Mouse (Mus musculus): Measurements from ENCODE around the gene Coq10a.

Coq10a gene

DNA sequence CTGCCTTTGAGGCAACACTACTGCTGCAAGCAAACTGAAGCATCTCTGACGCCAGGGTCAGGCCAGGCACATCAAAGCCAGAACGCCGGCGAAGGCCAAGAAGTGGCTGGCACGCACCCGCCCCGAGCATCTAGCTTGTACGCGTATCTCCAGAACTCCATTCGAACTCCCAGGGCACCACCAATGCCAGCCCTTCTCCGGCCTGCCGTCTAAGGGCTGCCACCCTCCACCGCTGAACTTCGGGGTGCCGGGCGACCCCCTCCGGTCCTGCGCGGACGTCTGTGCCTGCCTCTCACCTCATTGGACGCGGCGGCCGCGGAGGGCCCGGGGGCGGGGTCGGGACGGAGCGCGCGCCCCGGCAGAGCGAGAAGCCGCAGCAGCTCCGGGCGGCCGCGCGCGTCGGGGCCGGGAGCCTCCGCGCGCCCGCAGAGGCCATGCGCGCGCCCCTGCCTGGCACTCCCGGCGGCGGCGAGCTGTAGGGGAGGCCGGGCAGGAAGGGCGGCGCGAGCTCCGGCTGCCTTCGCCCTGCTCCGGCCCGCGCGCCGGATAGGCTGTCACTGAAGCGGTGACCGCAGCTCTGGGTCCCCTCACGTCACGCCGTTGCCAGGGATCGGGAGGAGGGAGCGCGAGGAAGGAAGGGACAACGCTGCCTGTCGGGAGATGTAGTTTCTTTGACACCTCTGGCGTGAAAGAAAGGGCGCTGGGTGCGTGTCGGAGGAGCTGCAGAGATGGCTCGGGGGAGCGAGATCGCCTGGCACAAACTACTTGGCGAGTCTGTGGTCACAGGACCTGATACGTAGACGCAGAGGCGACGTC, at the start of gene Coq10a:
Gene Coq10a (minus strand): TSS at position 596 of the 816 bp plus-strand sequence.
- DNase-seq (ENCODE audit: low read depth, low spot score) = peak; percentile 66

DNA sequence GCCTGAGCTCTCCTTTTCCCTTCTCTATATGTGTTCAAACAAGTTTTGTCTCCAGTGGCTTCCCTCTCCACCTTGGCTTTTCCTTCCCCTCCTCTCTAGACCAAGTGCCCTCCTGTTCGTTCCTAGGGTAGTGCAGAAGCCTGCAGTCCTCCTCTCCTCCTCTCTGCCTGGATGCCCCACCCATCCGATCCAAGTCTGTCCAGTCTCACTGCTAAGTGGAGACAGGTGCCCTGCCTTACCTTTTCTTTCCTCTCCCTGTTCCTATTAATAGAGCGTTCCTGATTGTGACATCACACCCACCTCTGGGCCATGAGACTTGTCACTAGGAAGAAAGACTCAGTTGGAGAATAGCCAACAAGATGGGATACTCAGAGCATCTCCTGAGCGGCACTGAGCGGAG, 46.1 kb upstream of the Coq10a start:
- DNase-seq (ENCODE audit: low read depth, low spot score) = no peak

DNA sequence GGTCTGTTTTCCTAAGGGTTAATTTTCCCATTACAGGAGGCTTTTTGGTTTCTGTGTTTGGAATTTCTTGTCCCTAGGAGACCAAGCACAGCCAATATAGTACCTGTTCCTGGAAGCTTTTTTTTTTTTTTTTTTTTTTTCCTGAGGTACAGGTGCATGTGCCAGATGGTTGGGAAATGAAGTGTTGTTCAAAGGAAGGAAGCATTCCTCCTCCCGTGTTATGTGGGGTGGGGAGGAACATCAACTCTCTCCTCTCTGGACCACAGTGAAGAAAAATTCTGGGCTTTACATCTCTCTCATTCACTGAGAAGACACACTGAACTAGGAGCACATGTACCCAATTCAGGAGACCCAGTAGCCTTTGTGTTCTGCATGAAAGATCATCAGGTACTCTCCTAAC, 44.3 kb upstream of the Coq10a start:
- no peak for DNase-seq (ENCODE audit: low read depth, low spot score)

DNA sequence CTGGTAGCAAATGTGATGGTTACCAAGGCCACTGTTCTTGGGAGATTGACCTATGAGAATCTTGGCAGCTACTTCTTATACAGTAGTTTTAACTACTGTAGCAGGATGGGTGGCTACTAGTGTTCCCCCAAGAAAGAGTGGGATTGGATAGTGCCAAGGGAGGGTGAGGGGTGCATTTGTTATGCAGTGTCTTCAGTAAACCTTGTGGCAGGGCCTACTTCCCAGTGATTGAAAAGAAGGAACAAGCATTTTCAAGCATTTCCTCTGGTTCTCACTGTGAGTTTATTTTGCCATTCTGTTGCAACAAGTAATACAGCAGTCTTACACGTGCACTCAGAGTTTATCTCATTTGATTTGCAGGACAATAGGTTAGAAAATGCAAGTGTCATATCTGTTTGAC, 43.8 kb upstream of the Coq10a start:
- DNase-seq (ENCODE audit: low read depth, low spot score) = no peak

DNA sequence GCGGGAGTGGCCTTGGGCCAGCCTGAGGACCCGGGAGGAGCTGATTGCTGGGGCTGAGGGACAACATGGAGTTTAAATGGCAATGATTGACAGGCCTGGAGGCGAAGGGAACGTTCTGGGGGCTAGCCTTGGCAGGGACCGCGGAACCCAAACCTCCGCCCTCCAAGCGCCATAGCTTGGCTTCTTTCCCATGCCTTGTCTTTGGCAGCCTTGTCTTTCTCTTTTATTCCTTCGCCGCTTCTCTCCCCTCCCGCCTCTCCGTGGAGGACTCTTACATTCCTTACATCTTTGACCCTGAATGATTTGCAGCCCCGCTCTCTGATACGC, 43.2 kb upstream of the Coq10a start:
- no peak for DNase-seq (ENCODE audit: low read depth, low spot score)

DNA sequence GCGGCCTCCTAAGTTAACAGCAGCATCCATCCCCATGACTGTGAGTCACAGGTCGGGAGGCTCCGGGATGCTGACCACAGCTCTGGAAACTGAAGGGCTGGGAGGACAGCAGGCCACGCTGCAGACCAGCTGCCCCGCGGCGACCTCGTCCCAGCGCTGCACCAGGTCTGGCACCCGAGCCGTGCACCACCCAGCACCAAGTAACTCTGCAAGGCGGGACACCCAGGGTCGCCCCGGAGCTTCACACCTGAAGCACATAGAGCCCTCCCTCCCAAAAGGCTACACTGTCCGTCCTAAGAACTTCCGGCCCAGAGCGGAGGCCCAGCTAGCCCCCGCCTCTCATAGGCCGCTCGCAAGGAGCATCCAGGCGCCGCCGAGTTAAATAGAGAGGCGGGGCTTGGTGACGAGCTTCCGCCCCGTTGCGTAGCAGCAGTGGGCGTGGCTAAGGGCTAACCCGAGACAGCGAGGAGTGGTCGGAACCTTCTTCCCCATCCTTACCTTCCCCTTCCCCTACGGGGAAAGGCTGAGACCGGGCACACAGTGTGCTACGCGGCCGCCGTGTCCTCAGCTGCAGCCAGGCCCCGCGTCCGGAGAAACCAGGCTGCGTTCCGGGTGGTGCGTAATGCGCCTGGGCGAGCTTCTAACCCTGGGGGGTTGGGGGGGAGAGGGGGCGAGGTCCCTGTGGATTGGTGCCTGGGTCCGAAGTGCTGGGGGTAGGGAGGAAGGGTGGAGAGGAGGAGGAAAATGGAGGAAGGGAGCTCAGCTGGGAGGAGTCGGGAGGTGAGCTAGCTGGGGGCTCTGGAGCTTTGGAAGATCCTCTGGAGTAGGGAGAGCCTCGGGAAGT, 42.6 kb upstream of the Coq10a start, which contains the start of the genes Nabp2 and Rnf41:
Gene Nabp2 (minus strand): TSS at position 282 of the 844 bp plus-strand sequence.
Gene Rnf41 (plus strand): TSS at position 447 of the 844 bp plus-strand sequence.
- peak; percentile 82 for DNase-seq (ENCODE audit: low read depth, low spot score)

DNA sequence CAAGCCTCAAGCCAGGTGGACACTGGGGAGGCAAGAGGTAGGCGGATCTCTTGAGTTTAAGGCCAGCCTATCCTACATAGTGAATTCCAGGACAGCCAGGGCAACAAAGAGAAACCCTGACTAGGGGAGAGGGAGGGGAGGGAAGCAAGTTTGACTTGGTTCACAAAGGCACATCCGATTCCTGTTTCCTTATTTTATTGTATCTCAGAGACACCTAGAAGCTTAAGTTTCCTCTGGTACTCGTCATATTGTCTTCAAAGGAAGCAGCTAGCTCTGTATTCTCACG, 41.7 kb upstream of the Coq10a start:
- DNase-seq (ENCODE audit: low read depth, low spot score) = peak; percentile 17

DNA sequence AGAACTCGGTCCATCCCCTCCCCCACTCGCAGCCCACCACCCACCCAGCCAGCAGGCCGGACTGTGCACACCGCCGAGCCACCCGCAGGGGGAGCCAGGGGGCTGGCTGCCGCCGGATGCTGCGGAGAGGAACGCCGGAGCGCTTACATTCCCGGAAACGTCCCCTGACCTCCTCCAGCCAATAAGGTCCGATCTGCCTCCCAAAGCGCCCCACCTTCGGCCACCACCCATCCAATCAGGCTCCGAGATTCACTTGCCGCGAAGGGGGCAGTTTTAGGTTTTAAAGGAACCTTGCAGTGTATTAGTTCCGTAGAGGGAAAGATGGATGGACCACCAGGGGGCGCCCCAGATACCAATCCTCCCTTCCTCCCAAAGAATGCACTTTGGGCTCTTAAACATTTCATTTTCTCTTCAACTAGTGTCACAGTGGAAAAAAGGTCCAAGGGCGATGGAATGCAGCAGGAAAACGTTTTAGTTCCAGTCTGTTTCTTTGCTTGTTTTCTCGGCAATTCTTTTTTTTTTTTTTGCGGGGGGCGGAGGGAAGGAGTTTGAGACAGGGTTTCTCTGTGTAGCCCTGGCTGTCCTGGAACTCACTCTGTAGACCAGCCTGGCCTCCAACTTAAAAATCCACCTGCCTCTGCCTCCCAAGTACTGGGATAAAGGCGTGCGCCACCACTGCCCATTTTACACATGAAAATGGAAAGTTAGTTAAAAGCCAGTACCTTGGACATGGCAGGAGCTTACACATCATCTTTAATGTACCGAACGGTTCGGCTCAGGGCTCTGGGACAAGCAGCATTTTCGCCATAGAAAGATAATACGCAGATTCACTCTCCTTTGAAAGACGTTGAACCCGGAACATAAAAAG, 41.1 kb upstream of the Coq10a start:
- peak; percentile 94 for DNase-seq (ENCODE audit: low read depth, low spot score)

DNA sequence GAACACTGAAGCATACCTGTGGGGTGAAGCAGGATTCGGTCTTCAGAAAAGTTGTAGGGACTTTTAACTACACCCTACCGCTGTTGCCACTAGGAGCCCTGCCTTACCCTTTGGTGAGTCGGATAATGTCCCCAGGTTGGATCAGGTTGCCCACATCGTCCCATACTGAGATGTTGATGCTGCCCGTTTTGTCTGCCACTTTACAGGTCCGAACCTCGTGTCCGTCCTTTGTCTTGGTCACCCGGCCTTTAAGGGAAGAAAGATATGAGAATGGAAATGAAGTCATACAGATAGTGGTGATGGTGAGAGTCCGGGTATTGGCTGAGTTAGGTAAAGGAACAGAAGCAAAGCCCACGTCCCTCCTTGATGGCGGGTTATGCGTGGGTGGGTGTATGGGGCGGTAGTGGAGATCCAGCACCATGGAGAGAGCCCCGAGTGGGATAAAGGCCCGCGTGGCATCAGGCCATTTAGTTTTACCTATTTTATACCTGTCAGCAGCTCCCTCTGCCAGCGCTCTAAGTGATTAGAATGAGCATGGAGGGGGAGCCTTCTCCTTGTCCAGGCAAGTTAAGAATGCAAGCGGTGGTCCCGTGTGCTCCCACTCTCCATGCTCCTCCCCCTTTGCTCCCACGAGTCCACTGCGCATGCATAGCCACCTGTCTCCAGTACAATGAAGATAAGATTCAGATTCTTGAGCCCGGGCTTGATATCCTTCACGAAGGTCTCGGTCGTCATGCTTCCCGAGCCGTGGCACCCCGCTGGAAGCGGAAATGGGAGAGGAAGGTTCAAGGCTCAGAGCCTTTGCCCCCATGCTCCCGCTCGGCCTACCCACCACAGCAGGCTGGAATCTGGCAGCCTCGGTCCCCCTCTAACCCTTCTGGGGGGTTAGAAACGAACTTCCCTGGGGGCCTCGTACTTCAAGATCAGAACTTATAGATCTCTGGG, 40.1 kb upstream of the Coq10a start:
- DNase-seq (ENCODE audit: low read depth, low spot score) = peak; percentile 22

DNA sequence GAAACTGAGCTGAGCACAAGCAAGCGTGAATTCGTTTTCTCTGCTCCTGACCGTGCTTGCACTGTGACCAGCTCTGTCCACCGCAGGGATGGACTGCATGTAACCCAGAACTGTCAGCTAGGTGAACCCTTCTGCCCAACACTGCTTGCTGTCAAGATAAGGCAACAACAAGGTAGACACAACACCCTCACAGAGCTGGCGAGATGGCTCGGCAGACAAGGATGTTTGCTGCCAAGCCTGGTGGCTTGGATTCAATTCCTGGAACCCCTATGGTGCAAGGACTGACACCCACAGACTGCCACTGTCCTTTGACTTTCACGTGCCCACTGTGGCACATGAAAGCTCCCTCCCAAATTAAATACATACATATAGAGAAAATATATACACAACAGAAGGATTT, 35.1 kb upstream of the Coq10a start:
- DNase-seq (ENCODE audit: low read depth, low spot score) = no peak

DNA sequence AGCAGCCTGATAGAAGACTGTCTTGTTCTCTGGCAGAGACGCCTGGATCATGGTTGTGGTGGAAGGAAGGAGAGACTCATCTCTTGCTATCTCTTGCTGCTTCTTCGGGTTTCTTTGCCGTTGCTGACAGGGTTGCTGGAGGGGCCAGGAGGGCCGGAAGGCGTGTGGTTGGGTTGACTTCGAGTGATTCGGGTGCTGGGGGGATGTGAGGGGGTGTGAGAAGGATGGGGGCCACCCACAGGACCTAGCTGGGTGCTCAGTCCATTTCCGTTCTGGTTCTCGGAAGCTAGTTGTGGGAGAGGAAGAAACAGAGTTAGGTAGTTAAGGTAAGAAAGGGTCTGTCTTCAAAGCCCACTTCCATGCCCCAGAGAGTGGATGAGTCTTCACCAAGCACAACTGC, 32.8 kb upstream of the Coq10a start:
- no peak for DNase-seq (ENCODE audit: low read depth, low spot score)

DNA sequence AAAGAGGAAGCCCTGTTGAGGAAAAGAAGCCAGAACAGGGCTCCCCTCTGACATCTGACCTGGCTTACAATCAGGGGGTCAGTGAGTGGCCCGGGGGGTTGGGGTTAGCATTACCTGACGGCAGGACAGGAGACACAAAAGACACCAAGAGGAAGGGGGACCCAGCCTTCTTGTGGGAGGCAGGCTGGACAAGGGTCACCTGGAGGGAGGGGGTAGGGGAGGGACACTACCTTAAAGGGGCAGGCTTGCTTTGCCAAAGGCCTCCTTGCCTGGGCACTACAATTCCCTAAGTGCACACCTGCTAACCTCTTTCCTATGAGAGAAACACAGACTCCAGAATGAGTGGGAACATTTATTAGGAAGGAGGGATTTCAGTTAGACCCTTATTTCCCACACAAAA, 32.3 kb upstream of the Coq10a start, which contains the start of gene Slc39a5:
Gene Slc39a5 (minus strand): TSS at position 174 of the 400 bp plus-strand sequence.
- DNase-seq (ENCODE audit: low read depth, low spot score) = no peak

DNA sequence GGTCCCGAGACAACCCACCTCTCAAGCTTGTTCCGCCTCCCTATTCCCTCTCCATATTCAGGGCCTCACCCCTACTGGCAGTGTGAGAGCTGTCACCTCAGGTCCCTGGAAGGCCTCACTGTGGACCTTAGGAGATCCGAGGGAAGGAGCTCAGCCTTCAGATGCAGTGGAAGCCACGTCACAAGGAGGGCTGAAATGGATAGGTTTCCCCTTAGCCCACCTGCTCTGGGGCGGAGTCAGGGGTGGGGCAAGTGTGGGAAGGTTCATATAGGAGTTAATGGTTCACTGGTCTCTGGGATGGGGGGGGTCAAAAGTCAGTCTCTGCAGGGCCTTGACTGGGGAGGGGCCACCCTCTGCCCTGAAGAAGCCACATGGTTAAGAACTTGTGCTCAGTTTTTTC, 31.5 kb upstream of the Coq10a start:
- no peak for DNase-seq (ENCODE audit: low read depth, low spot score)

DNA sequence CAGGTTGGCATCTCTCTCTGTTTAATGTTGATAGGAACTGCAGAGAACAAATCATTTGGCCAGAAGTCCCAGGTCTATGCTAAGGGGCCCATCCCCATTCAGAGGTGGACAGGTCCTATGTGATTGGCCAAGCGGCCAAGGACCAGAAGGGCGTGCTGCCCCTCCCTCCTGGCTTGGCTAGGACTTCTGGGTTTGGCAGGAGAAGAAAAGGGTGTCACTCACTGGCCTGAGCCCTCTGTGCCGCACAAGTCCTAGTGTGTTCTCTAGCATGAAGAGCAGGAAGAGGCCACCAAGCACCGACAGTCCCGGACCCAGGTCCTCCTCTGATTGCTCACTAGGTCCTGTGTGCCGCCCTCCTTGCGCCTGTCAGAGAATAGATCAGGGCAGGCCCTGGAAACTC, 28.7 kb upstream of the Coq10a start:
- DNase-seq (ENCODE audit: low read depth, low spot score) = no peak

DNA sequence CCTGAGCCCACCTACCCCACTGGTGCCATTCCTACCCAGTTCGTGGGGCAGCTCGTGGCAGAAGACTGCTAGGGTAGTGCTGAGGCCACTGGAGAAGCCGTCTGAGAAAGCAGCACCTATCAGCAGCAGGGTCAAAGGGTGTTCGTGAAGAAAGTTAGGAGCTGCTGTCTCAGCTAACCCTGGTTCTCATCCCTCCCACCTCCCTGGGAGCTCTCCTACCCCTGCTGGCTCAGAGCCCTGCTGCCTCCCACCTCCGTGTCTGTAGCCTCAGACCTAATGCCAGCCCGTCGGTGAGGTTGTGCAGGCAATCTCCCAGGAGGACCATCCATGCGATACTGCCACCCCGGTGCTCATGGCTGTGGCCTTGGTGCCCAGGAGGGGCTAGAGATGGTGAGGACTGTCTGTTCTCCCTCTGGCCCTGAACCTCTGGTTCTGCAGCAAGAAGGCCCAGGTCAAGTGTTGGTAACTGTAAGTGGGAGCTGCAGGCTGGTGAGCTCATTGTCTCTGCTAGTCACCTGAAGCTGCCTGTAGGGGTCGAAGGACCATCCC, 28.0 kb upstream of the Coq10a start:
- DNase-seq (ENCODE audit: low read depth, low spot score) = no peak

DNA sequence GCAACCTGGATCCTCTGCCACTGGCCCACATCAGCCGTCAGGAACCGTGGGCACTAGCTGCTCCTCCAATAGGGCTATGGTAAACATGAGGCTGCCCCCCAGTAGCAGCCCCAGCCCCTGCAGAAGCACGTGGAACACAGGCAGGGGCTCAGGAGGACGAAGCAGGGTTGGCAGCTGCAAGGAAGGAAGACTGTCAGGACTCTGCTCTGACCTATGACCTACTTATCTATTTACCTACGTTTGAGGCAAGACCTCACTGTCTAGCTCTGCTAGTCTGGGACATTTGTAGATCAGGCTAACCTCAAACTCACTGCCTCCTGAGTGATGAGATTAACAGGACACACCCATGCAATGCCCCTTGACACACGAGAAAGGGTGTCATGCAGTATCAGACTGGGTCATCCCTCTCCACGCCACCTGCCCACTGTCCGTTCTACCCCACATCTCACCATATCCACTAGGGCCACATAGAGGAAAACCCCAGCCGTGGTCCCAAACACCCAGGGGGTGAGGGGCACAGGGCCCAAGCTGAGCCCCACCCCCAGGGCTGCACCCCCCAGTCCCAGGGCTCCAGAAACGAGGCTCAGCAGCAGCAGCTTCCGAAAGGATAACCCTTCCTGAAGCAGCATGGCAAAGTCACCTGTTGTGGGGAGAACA, 27.3 kb upstream of the Coq10a start:
- no peak for DNase-seq (ENCODE audit: low read depth, low spot score)

DNA sequence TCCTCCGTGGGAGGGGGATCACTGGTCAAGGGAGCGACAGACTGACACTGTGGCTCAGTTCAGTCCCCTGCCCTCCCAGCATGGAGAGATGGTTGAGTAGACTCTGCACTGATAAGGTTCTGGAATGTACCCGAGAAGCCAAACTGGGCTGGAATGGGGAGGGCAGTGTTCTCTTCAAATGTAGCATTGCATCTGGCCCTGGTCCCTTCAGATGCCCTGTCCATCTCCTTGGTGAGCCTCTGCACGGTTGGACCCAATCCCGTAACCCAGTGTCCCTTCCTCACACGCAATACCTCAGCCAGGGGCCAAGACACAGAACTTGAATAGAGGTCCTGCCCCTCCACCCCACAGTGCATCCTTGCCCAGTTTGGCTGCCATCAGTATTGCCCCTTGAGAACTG, 23.1 kb upstream of the Coq10a start:
- DNase-seq (ENCODE audit: low read depth, low spot score) = no peak

DNA sequence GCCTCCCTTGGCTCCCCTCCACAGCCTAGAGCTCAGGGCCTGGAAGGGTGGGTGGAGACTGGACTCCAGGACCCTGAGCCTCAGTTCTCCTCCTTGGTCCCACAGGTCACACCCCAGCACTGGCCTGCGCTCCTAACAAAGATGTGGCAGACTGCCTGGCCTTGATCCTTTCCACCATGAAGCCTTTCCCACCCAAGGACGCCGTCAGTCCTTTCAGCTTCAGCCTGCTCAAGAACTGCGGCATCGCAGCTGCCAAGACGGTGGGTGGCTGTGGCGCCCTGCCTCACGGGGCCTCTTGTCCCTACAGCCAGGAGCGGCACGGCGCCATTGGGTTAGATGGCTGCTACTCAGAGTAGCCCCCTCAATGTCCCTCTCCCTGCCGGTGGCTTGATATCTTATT, 21.6 kb upstream of the Coq10a start:
- no peak for DNase-seq (ENCODE audit: low read depth, low spot score)

DNA sequence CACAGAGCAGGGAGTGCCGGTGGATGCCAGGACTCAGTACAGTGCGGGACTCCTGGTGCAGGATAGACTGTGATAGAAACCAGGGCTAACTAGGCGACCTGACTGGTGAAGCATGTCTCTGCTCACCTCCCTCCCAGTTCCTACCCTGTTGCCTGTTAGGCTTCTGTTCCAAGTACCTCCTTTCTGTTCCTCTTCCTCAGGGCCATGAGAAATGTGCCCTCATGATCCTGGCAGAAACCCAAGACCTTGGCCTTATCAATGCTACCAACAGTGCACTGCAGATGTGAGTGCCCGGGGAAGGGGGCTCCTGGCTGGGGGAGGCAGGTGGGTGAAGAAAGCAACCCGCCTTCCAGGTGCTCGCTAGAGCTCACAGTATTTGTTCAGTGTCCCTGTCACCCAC, 20.8 kb upstream of the Coq10a start:
- DNase-seq (ENCODE audit: low read depth, low spot score) = no peak

DNA sequence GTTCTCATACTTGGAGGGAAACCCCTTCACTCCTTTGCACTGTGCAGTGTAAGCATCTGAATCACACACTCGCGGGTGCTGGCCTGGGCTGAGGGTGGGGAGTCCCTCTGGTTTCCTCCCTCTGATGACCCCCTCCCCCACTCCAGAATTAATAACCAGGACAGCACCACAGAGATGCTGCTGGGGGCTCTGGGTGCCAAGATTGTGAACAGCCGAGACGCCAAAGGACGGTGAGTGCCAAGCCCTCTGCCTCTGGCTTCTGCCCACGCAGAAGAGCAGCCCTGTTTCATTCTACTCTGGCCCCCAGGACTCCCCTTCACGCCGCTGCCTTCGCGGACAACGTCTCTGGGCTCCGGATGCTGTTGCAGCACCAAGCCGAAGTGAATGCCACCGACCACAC, 20.1 kb upstream of the Coq10a start:
- DNase-seq (ENCODE audit: low read depth, low spot score) = no peak

Data from c-Kit-negative CD71-positive TER-119-positive erythroid progenitor cells, embryonic 14.5 days (primary cell).